Mouse (Mus musculus): ENCODE measurements at regions not wholly inside any gene's neighbourhood (a gene's known extent, or its start where the extent isn't known, plus 50 kb on each side); places are given as distances from the start of the nearest gene placed in this dataset.
A peak's percentile ranks its signal among the peaks of the same experiment; 100 is the strongest.

DNA sequence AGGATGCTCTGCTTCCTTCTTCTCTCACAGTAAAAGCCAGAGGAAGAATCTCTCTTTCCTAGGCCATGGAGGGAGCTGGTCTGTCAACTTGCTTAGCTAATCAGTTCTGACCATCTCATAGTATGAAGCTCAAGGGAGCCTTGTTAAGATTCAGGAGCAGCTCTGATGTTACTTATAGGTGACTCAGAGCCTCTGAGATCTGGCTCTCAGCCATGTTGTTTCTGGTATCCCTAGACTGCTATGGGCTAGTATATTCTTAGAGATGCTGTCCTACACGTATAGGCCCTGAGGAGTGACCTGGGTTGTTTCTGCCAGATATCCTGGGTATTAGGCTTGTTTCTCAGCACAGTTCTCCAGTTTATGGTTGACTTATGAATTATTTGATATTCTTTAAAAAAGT lies 160.9 kb downstream of the 4930564D02Rik start:
- DNase-seq, result no peak

DNA sequence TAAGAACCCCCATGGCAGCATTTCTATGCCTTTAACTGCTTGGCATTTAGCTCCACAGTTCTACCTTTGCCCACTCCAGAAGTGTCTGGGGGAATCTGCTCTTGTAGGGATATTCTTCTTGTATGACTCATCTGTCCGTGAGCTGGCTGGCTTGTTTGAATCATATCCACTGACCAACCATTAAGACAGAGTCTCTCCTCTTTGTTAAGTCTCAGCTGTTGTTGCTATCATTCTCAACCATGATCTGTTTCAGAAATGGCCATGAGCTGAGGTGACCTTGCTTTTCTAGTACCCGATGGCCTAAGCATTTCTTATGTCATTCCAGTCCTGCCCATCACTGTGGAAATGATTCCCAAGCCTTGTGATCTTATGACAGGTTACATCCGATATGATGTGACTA lies 161.8 kb downstream of the 4930564D02Rik start:
- no peak for DNase-seq

- no peak for DNase-seq
Observed at GRCm38 (mm10) chr3:105241048-105241447, 174.4 kb downstream of the 4930564D02Rik start.

GRCm38 (mm10) chr3:105257096-105257495 lies 190.5 kb downstream of the 4930564D02Rik start:
- no peak for DNase-seq

- peak in 1 of 2 experiments; percentile 6 for DNase-seq
Observed at GRCm38 (mm10) chr3:105275241-105275640, 176.9 kb upstream of the Kcnd3 start.

DNA sequence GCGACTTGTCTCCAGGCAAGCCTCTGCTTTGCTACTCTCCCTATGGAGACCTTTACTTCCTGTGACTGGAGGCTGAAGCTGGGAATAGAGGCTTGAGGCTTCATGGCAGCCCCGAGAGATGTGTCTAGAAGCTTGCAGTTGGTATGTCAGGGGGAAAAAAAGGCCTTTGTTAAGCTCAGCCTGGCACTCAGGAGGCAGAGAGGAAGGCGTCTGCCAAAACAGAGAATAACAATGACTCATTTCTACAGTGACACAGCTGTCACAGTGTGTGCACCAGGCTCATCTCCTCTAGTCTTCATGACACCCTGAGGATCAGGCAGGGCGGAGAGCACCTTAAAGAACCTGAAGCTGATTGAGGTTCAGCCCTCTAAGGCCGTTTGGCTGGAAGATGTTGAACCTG lies 171.2 kb upstream of the Kcnd3 start:
- no peak for DNase-seq

DNA sequence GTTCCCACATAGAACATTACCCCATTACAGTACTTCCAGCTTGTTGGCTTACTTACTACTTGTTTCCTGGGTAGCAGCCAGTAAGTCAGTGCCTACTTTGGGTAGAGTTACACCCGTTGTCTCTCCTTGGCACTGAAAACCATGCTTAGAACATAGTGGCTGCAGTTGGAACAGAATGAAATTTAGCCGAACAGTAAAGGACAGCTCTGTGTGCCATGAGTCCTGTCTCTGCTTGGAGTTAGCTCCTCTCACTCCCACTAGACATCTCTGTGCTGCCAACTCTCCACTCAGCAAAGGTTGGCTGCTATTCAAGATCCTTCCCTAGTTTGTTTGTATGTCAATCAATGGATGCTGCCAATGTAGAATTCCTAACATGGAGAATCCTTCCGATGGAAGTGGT lies 170.4 kb upstream of the Kcnd3 start:
- DNase-seq, result no peak

DNA sequence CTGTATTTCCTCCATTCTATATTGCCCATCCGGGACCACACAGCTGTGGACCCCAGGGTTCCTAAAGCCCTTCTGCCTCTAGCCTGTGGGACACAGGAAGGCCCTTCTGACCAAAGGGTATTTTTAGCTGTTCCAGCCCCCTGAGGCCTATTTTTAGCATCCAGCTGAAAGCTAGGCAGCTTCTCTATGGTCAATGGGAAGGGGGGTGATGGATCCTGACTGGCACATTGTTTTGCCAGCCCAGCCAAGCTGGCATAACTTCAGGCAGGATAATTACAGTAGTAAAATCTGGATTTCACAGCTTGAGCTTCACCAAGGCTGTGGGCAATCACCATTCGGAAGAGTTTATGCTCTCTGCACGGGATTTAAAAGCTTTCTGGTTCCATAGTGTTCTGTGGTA lies 153.9 kb upstream of the Kcnd3 start:
- DNase-seq, result no peak

- DNase-seq, result no peak
Observed at GRCm38 (mm10) chr3:105300693-105301548, 151.2 kb upstream of the Kcnd3 start.

GRCm38 (mm10) chr3:105307676-105308075 lies 144.5 kb upstream of the Kcnd3 start:
- no peak for DNase-seq

GRCm38 (mm10) chr3:105309020-105309419 lies 143.1 kb upstream of the Kcnd3 start:
- DNase-seq, result no peak

- DNase-seq, result no peak
Observed at GRCm38 (mm10) chr3:105353268-105353667, 98.9 kb upstream of the Kcnd3 start.

DNA sequence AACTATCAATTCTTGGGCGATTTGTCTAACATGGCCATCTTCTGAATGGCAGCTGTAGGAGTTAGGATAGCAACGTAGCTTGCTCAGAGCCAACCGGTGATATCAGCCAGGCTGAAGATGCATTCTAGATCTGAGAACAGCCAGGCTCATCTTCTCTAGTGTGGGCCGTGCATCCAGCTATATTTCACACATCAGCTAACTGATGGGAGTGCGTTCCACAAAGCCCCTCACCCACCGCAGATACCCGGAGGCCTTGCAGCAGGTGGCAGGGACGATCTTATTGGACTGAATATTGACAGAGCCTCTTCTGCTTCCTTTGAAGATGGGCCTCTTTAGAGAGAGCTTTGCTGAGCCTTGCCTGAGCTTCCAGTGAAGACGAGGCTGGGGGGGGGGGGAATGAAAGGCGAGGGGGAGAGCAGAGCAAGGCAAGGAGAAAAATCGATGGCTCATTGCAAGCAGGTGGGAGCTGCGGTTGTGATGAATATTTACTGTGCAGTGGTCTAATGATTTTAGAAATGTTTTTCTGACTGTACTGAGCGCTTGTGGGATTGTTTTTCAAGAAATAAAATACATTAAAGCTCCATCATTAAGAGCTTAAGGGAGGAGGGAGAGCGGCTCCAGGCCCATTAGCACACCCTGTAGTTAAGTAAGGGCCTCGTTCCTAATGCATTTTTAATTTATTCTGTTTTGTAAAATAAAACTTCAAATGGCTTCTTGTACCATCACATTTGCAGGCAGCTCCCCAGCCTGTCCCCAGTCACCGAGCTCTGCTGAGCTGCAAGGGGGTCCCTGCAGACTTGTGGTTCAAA lies 97.8 kb upstream of the Kcnd3 start:
- no peak for DNase-seq

DNA sequence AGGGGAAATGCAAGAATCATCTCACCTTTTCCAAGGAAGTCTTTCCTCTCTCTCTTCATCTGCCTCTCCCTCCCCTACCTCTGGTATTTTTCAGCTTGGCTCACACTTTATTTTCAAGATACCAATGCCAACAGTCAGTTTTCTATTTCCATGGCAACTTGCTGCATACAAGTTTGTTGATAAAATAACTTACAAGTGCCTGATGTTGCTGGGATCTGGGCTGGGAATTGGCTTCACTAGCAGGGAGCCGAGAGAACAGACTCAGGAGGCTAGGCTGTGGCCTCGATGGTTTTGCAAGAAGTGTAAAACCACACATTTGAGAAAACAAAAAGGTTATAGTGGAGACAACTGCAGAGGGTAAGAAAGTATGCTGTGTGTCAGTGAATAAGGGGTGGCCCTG lies 94.6 kb upstream of the Kcnd3 start:
- no peak for DNase-seq

DNA sequence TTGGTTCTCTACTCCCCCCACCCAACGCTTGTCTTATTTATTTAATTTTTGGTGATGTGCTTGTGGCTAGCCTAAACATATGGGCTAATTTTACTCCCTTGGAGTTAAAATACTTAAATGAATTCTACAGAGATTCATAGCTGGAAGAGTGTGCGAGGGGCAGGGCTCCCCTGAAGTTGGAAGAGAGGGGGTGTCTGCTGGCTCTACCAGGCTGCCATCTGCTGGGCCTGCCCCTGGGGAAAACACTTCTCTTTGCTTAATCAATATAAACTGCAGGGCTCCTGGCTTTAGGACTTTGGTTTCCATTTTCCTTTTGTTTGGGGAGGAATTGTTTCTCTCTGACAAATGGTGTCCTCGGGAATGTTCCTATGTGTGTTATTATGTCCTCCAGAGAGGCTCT lies 92.5 kb upstream of the Kcnd3 start:
- DNase-seq, result no peak

DNA sequence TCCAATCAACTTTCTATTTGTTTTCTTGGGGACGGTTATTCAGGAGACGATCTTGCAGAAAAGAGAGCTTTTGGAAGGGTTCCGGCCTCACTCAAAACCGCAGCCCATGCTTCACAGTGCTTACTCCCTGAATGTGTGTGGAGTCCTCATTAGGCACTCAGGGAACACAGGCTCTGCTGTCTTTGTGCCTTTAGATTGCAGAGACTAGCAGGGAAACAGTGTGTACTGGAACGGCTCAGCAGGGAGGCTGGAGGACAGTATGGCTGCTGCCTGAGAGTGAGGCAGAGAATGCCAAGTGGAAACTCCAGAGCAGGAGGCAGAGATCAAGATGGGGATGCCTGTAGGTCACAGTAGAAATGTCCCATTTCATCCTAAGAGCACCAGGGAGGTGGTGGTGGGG lies 87.4 kb upstream of the Kcnd3 start:
- DNase-seq, result no peak

- DNase-seq, result no peak
Observed at GRCm38 (mm10) chr3:105366806-105367205, 85.3 kb upstream of the Kcnd3 start.

DNA sequence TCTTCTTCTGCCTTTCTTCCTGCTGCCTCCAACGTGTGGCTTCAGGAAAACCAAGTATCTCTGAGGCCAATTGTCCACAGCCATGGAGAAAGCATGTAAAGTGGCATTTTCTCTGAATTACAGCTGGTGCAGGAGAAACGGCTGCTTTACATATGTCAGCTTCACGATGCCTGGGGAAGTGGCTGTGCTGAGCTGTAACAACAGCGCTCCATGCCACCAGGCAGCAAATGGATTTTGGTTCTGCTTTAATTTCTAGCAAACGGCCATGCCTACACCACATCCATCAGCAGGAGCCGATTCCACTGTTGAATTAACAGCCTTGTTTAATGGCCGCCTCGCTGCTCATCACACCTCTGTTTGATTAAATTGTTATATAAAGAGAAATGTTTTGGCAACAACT lies 84.2 kb upstream of the Kcnd3 start:
- DNase-seq, result no peak

DNA sequence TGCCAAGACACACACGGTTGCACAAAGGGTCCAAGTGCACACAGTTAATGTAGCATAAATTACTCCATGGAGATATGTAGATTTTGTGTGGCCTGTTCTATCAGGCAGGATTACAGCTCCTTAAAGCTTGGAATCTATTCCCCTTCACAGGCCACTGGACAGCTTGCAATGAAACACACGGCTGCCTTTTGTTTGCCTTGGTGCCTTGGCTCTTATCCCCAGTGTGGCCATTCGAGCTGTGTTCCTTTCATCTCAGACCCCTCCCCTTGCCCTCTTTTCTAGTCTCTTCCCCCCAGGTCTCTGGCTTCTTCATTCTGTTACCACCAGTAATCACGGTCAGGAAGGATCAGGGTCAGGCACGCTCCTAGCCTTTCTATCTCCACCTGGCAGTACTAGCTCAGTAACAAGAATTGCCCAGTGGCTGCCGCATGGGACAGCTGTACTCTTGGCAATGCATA lies 79.7 kb upstream of the Kcnd3 start:
- no peak for DNase-seq

DNA sequence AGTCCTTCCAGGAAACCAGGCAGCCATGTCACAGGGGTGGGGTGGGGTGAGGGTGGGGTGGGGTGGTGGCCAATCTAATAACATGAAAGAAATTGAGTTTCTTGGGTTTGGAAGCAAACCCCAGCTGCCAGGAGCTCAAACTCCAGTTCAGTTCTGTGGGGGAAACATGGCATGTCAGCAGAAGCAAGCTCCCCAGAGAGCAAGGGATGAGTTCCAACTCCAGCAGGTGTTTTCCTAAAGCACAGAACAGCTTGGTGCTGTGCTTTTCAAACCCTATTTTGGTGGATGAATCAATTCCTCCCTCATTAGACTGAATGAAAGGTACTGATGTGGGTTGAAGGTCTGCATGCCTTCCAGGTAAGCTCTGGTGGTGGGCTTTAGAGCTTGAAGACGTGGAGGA lies 77.8 kb upstream of the Kcnd3 start:
- DNase-seq, result no peak

DNA sequence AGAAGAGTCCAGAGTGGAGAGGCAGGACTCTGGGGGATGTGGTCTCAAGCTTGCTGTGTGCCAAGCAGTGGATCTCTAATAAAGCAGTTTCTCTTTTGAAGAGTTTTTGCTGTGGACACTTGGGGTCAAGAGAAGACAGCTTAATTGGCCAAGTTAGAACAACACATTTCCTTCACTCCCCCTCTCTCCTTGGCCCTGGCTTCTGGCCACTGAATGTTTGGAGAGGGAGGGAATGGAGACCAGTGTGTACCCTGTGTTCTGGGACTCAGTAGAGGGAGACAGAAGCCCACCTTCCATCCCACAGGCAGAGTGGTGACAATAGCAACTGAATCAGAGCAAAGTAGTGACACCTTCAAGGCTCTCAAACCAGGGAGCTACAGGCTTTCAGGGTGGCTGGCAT lies 77.3 kb upstream of the Kcnd3 start:
- DNase-seq, result no peak

GRCm38 (mm10) chr3:105375383-105375782 lies 76.7 kb upstream of the Kcnd3 start:
- no peak for DNase-seq

DNA sequence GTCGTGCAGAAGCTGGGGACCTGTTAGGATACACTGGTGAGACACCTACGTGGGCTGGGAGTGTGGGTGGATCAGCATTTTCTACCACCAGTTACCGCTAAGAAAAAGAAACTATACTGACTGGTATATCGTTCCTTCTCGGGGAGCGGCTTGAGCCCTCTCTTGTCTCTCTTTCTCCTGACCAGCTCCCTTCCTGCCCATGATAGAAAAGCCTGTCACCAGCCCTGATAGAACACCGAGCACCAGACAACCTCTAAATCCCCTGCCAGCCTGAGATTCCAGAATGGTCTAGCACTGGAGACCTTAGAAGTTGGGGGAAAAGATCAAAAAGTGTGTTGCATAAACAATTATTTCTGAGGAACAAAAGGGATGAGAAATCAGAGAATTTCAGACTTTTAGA lies 76.3 kb upstream of the Kcnd3 start:
- DNase-seq, result no peak

DNA sequence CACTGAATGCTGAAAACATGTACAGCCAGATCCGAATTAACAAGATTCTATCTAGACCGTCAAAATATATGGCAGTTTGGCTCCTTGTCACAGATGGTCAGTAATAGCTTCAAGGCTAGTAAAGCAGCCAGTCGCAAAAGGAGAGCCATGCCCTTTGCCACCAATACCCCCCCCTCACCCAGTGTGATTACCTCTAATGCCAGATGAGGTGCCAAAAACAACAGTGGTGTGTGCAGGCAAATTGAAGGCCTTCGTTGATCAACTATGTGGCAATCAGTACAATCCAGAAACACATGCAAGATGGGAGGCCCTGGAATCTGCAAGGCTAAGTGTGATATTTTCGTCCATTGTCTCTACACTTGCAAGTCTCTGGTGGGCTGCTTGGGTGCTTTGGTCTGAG lies 75.8 kb upstream of the Kcnd3 start:
- no peak for DNase-seq

All from spleen, adult 18-20 months (tissue).